Mouse (Mus musculus): ENCODE measurements around the gene Kctd14.

The Kctd14 gene

DNA sequence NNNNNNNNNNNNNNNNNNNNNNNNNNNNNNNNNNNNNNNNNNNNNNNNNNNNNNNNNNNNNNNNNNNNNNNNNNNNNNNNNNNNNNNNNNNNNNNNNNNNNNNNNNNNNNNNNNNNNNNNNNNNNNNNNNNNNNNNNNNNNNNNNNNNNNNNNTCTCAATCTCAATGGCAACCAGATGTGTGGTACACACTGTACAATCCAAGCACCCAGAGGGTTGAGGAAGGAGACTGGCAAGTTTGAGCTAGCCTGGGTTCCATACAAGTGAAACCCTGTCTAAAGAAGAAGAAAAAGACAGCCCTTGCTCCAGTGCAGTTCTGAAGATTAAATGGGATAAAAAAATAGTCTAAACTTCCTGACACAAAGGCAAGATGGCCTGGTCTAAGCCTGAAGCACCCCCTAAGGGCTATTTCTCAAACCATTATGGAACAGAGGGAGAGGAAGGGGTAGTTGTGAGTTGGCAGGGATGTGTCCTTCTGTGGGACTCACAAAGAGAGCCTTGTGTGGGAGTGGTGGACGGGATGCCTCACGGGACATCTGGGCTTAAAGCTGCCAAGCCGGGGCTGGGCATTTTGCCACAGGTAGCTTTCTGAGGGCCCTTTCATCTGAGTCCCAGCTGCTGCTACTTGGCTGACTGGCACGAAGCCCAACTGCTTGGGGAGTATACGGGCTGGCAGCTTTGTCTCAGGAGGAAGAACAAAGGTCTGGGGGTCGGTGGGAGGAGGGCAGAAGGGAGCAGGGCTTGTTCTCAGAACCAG is 4.8 kb upstream of the Kctd14 start:
- DNase-seq, result peak; percentile 41

DNA sequence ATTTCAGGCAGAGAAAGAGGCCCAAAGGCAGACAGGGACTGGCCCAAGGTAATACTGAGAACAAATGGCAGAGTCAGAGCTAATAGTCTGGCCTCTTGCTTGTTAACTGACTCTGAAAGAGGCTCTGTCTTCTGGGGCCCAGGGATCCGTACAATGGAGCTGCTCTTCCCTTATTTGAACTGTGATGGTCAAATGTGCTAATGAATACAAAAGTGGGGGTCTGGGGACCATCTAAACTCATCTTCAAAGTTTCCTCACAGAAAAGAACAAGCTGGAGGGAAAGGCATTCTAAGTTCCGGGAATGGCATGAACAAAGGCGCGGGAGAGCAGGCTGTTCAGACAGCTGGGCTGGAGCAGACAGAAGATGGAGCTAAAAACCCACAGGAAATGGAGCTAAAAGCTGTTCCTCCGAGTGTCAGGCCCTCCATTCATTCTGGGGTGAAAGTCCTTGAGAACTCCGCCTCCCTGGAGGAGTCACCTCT is 4.0 kb upstream of the Kctd14 start:
- DNase-seq, result peak; percentile 33

DNA sequence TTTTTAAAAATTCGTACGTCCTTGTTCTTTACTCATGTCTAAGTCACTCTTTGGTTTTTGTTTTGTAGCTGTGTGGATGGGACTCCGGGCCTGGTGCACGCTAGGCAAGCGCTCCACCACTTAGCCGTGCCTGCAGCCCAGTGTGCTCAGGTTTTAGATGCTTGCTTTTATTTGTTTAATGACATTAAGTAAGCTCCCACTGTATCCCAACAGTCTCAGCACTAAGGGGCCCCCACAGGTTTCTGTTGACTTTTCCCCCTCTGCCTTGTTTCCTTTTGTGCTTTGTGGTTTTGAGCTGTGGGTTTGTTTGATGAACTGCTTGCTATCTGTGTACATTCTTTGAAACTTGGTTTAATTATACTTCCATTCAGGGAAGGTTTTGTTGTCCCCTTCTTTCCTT is 1.1 kb downstream of the Kctd14 start:
- DNase-seq, result peak; percentile 32

DNA sequence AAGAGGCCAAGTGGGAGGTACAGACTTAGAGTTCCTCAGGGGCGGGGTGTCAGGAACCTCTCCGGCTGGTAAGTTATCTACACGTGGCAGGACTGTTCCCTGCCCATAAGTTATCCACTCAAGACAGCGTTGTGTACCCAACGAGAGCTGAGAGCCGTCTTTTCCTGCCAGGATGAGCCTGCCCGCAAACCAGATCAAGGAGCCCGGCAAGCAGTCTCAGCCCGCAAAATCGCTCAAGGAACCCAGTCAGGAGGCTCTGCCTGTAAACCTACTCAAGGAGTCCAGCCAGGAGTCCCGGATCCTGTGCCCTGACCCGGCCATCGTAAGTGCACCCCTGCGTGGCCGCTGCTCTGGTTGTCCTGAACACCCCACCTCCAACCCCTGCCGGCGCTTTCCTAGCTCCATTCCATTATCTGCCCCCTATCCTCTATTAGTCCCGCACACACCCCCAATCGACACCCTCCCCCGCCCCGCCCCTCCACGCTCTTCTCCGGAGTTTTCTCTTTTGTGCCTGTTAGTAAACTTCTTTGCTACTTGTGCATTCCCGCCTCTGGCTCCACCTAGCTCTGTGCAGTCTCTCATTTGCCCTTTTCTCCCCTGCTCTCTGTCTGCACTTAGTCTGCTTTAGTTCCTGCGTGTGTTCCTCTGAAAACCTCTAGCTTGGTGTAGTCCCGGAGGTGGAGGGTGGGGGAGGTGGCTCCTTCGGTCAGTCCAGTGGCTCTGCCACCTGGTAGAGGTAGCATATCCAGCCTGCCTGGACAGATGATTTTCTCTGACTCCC is 2.2 kb downstream of the Kctd14 start:
- DNase-seq, result peak; percentile 27

DNA sequence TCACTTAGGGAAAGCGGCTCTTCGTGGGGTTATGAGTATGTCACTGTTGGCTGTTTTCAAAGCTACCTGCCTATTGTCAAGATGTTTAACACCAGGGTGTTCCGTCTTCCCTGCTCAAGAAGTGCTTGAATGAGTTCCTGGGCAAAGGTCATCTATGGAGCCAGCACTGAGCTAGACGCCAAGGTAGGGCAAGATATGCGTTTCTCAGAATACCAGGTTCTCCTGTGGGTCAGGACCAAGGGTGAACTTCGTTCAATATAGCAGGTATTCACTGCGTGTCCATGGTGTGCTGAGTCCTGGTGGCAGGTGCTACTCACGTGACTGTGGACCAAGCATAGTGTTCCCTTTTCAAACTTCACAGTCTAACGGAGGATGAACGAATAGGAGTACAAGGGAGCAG is 3.7 kb downstream of the Kctd14 start:
- no peak for DNase-seq

DNA sequence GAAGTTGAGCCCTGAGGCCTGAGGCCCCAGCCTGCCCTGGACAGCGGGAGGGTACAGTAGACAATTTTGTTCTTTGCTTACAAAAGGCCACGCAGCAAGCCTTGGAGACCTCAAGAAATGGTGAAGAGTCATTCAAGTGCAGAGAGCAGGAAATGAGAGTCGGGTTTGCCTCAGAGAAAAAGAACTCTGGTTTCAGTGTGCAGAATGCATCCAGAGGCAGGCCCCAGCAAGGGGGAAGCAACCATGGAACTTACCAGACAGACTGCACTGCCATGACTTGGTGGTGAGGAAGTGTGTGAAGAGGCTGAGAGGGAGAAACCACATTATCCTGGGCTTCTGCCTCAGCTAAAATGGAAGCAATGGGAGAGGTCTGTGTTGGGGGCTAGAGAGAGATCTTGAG is 4.5 kb downstream of the Kctd14 start:
- DNase-seq, result no peak

DNA sequence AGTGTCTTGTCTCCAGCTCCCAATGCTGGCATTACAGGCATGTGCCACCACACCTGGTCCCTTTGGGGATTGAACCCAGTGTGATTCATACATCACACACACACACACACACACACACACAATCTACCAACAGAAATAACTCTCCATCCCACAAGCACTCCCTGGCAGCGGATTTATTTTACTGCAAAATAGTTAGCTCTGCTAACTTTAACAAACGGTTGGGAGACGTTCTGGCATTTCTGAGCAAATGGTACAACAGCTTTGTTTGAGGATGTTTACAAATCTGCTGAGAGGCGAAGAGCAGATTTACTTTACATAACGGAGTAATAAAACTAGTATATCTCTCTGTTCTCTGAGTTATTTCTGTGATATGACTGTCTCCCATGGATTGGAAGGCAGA is 21.9 kb downstream of the Kctd14 start:
- DNase-seq, result no peak

DNA sequence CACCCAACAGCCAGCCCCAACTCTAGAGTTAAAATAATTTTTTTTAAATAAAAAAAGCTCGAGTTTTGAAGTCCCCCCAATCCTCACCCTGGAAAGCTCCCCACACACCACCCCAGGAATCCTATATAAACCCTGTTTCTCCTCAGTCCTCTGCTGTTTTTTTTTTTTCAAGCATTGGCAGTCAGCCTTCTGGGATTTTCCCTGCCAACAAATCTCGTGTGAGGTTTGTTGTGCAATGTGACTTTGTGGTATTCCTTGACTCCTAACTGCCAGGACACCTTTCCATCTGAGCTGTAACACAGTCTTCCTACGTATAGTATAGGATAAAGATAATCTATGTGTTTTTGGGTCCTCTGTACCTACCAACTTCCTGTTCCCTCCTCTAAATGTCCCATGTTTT is 28.2 kb downstream of the Kctd14 start:
- DNase-seq, result no peak

DNA sequence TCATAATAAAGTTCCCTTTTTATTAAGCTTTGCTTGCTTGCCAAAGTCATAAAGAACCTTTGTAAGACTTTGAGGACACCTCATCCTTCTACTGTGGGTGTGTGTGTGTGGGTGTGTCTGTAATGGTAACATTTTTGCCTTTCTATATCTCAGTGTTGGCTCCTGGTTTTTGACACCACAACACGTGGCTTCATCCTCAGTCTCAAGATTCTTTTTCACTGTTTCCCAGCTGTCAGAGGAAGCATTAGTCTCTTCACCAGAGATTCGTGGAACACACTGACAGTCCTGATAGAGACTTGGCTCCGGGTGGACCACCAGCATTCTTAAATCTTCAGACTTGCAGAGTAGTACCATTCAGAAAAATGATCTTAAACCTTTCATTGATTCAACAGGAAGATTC is 29.2 kb downstream of the Kctd14 start:
- no peak for DNase-seq

DNA sequence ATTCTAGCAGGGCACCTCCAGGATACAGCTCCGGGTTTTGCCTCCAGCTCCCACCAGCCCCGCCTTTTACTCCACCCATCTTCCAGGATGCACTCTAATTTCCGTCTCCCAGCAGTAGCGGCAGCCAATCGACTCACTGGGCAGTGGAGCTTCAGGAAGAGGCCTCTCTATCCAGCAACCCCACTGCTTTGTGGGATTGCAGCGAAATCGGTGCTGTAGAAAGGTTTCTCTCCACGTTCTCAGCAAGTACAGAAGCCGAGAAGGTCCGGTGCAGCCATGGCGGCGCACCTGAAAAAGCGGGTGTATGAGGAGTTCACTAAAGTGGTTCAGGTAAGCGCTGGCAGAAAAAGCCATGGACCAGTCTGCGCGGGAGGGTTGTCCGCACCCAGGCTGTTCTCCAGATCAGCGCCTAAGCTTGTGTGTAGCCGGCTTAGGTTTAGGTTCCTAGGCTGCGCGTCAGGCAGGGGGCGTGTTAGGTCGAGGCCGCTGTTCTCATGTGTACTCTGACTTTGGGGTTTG is 29.8 kb downstream of the Kctd14 start, which contains the start of gene Ints4:
Gene Ints4, plus strand, starts transcription at position 136 of the 519 bp plus-strand sequence.
- DNase-seq, result peak; percentile 90

DNA sequence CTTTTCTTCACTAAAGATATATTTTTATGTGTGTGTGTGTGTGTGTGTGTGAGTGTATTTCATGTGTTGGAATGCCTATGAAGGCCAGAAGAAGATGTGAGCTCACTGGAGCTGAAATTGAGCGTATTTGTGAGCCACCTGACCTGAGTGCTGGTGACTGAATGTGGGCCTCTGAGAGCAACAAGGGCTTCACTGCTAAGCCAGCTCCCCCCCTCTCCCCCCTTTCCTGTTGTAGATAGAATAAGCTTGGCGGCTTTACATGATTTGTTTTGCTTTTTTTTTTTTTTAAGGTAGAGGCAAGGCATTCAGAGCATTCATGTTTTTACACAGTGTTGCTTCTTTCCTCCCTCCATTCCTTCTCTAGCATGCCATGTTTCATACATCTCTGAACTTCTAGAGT is 32.3 kb downstream of the Kctd14 start:
- no peak for DNase-seq

DNA sequence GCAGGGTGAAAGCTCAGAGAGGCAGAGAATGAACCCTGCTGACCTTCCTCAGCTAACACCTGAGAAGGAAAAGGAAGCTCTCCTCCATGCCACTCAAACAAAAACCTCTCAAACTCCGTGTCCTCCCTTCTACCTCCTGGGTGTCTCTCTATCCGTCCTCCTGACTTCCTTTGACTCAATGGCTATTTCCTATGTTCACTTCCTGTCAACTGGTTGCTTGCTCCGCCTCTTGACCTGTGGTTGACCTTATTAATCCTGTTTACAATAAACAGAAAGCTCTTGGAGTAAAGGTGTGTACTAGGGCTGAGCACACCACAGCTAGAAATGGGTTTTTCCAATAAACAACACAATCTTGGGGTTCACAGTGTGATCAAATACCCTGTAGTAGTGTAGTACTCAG is 40.0 kb downstream of the Kctd14 start:
- DNase-seq, result no peak

DNA sequence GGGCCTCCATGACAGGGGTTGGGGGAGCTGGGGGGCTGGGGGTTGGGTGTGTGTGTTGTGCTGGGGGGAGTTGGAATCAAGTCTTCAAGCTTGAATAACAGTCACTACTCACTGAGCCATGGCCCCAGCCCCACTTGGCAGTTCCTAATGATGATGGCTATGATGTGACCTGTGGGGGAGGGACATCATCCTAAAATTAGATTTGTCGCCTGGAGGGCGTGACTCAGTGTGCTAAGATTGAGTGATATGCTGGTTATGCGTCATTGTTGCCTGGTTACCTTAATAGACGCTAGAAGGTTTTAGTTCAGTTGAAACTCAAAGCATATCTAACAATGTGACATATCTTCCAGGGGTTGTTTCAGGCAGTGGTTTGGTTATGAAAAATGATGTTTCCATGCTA is 41.3 kb downstream of the Kctd14 start:
- DNase-seq, result no peak

DNA sequence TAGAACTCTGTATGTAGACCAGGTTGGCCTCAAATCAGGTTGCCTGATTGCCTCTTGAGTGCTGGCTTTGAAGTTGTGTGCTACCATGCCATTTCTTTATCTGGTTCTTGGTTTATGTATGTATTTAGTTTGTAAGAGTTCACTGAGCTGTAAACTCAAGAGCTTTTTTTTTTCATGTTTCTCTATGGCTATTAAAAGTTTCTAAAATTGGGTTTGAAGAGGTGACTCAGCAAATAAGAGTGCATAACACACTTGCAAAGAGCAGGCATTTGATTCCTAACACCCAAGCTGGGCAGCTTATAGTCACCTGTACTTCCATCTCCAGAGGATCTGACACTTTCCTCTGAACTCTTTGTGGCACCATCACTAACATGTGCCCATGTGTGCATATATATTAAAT is 43.9 kb downstream of the Kctd14 start:
- no peak for DNase-seq

DNA sequence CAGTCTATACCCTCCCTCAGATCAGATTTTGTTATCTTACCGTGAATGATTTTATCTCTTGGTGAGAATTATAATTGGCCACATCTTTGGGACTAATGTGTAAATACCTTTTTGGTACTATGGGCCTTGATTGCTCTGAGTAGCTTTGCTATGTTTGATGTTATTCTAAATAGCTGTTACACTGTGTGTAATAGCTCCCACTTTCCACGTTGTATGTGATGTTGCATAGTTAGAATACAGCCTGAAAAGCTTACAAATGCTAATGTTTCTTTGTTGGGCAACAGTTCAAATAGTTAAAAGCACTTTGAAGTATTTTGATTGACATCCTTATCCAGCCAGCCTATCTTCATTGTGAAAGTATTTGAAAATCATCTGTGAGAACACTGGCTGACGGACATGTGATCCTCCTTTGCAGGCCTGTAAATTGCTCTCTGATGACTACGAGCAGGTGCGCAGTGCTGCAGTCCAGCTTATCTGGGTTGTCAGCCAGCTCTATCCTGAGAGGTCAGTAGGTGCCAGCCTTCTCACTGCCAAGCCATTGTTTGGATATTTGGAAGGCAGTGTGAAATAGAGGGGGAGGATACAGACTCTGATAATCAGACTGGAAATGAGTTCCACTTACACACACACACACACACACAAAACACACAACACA is 49.6 kb downstream of the Kctd14 start:
- DNase-seq, result no peak
